Mouse (Mus musculus): ENCODE results near the gene Dock4. TPM values are rescaled to one million over a fixed set of nuclear protein-coding genes. Genes with fewer than 3 reads are reported as not detected.

Gene Dock4
- total RNA-seq, 2 experiments from 2014 or later, result 14.0 to 16.3 TPM

- DNase-seq (ENCODE audit: low spot score in 2 of 2), result no peak
Observed at GRCm38 (mm10) chr12:40730756-40731155, 285.0 kb downstream of the Dock4 start.

- no peak for DNase-seq (ENCODE audit: low spot score in 2 of 2)
Observed at GRCm38 (mm10) chr12:40745501-40745900, 299.7 kb downstream of the Dock4 start.

- DNase-seq (ENCODE audit: low spot score in 2 of 2), result no peak
Observed at GRCm38 (mm10) chr12:40746081-40746480, 300.3 kb downstream of the Dock4 start.

GRCm38 (mm10) chr12:40759281-40759680 lies 313.5 kb downstream of the Dock4 start:
- DNase-seq (ENCODE audit: low spot score in 2 of 2), result no peak

- DNase-seq (ENCODE audit: low spot score in 2 of 2), result no peak
Observed at GRCm38 (mm10) chr12:40767258-40767816, 321.6 kb downstream of the Dock4 start.

- DNase-seq (ENCODE audit: low spot score in 2 of 2), result no peak
Observed at GRCm38 (mm10) chr12:40773091-40773490, 327.3 kb downstream of the Dock4 start.

- DNase-seq (ENCODE audit: low spot score in 2 of 2), result no peak
Observed at GRCm38 (mm10) chr12:40781554-40781953, 335.8 kb downstream of the Dock4 start.

- no peak for DNase-seq (ENCODE audit: low spot score in 2 of 2)
Observed at GRCm38 (mm10) chr12:40788621-40789111, 342.9 kb downstream of the Dock4 start.

- DNase-seq (ENCODE audit: low spot score in 2 of 2), result no peak
Observed at GRCm38 (mm10) chr12:40789379-40790361, 343.9 kb downstream of the Dock4 start.

GRCm38 (mm10) chr12:40791221-40791620 lies 345.5 kb downstream of the Dock4 start:
- no peak for DNase-seq (ENCODE audit: low spot score in 2 of 2)

- no peak for DNase-seq (ENCODE audit: low spot score in 2 of 2)
Observed at GRCm38 (mm10) chr12:40792184-40792650, 346.5 kb downstream of the Dock4 start.

- no peak for DNase-seq (ENCODE audit: low spot score in 2 of 2)
Observed at GRCm38 (mm10) chr12:40794066-40794465, 348.3 kb downstream of the Dock4 start.

GRCm38 (mm10) chr12:40794756-40795155 lies 349.0 kb downstream of the Dock4 start:
- no peak for DNase-seq (ENCODE audit: low spot score in 2 of 2)

- DNase-seq (ENCODE audit: low spot score in 2 of 2), result no peak
Observed at GRCm38 (mm10) chr12:40795768-40796167, 350.0 kb downstream of the Dock4 start.

GRCm38 (mm10) chr12:40796813-40797491 lies 351.2 kb downstream of the Dock4 start:
- no peak for DNase-seq (ENCODE audit: low spot score in 2 of 2)

- DNase-seq (ENCODE audit: low spot score in 2 of 2), result no peak
Observed at GRCm38 (mm10) chr12:40797561-40798343, 352.0 kb downstream of the Dock4 start.

GRCm38 (mm10) chr12:40798344-40799017 lies 352.7 kb downstream of the Dock4 start:
- DNase-seq (ENCODE audit: low spot score in 2 of 2), result no peak

- DNase-seq (ENCODE audit: low spot score in 2 of 2), result no peak
Observed at GRCm38 (mm10) chr12:40801456-40801855, 355.7 kb downstream of the Dock4 start.

GRCm38 (mm10) chr12:40805257-40805656 lies 359.5 kb downstream of the Dock4 start:
- no peak for DNase-seq (ENCODE audit: low spot score in 2 of 2)

- DNase-seq (ENCODE audit: low spot score in 2 of 2), result no peak
Observed at GRCm38 (mm10) chr12:40807916-40808315, 362.2 kb downstream of the Dock4 start.
